ENCODE assay signal across 18 mouse cellular contexts in the genomic region with DNA sequence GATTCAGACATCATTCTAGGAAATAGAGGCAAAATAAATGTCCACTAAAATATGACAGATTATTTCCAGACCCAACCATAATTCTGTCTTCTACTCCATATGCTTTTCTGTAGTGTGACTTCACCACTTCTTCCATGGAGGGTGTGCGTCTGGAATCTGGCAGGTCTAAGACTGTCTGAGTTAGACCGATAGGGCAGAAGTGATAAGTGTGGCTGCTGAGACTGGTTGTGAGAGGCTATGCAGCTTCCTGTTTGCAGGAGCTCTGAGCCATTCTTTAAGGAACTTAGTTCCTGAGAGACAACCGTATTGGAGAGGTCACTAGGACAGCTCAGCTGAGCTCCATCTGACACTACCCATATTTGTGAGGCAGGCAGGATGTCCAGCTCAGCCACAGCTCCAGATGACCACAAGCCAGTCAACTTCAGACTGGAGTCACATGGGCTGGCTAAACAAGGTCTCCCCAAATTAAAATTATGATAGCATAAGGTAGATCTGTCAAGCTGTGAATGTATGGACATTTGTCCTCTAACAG.
DNase-seq lines count a peak whose midpoint lies in the region; ATAC-seq and TF ChIP-seq lines count a peak whose summit lies in the region.
"Had no signal": no experiment of that assay in that cellular context is flagged by ENCODE, and none has a peak within 500 bp of the region (broad histone marks: within the 10 kb centered on the region; RNA-seq: fewer than 3 reads in every experiment).

No protein-coding gene starts in this region.

- no peak overlapping the region for H3K9ac ChIP-seq in heart, embryonic 14.5 days (ENCODE audit: low read length)
- H3K9ac ChIP-seq in lung, postnatal 0 days (replicated peaks; ENCODE audit: low read depth): no peak overlapping the region
- H3K9ac ChIP-seq in liver, embryonic 15.5 days: no peak overlapping the region
- H3K9ac ChIP-seq in hindbrain, embryonic 16.5 days (ENCODE audit: low read depth, low read length): no peak overlapping the region
- H3K9ac ChIP-seq: embryonic facial prominence, embryonic 15.5 days; forebrain, embryonic 13.5 days; limb, embryonic 12.5 days; neural tube, embryonic 13.5 days; stomach, embryonic 15.5 days had no signal

- H3K27me3 ChIP-seq in heart, embryonic 14.5 days (ENCODE audit: control insufficient read depth, insufficient read depth, low read length): no peaks in the 10 kb centered on the region
- no peaks in the 10 kb centered on the region for H3K27me3 ChIP-seq in lung, postnatal 0 days (replicated peaks; ENCODE audit: insufficient read depth, low read length)
- no peaks in the 10 kb centered on the region for H3K27me3 ChIP-seq in liver, embryonic 15.5 days
- no peaks in the 10 kb centered on the region for H3K27me3 ChIP-seq in hindbrain, embryonic 16.5 days (replicated peaks; ENCODE audit: control insufficient read depth, insufficient read depth, low read length)
- H3K27me3 ChIP-seq: embryonic facial prominence, embryonic 15.5 days; forebrain, embryonic 13.5 days; limb, embryonic 12.5 days; neural tube, embryonic 13.5 days; stomach, embryonic 15.5 days had no signal

- H3K4me2 ChIP-seq in heart, embryonic 14.5 days (ENCODE audit: low read length): no peak overlapping the region
- H3K4me2 ChIP-seq in lung, postnatal 0 days (replicated peaks; ENCODE audit: low read depth, low read length): no peak overlapping the region
- no peak overlapping the region for H3K4me2 ChIP-seq in liver, embryonic 15.5 days
- no peak overlapping the region for H3K4me2 ChIP-seq in hindbrain, embryonic 16.5 days (ENCODE audit: low read length)
- H3K4me2 ChIP-seq: embryonic facial prominence, embryonic 15.5 days; forebrain, embryonic 13.5 days; limb, embryonic 12.5 days; neural tube, embryonic 13.5 days; stomach, embryonic 15.5 days had no signal

- TF ChIP-seq EP300 in lung, postnatal 0 days (IDR thresholded peaks at IDR 0.05): no peak

- peaks cover 2 to 6% of the 10 kb centered on the region in 2 experiments; a peak in 1 of 4 replicates for H3K4me1 ChIP-seq in heart, embryonic 14.5 days (ENCODE audit: control insufficient read depth in 2 of 2, insufficient read depth in 2 of 2, low read length in 2 of 2)
- no peaks in the 10 kb centered on the region for H3K4me1 ChIP-seq in lung, postnatal 0 days (ENCODE audit: insufficient read depth, low read depth, low read length)
- peaks cover 10% of the 10 kb centered on the region for H3K4me1 ChIP-seq in liver, embryonic 15.5 days (replicated peaks)
- H3K4me1 ChIP-seq in hindbrain, embryonic 16.5 days (ENCODE audit: control insufficient read depth, insufficient read depth, low read depth, low read length): no peaks in the 10 kb centered on the region
- H3K4me1 ChIP-seq: embryonic facial prominence, embryonic 15.5 days; limb, embryonic 12.5 days; neural tube, embryonic 13.5 days; stomach, embryonic 15.5 days had no signal

- TF ChIP-seq CTCF in lung, postnatal 0 days (IDR thresholded peaks at IDR 0.05): no peak

- ATAC-seq in heart, embryonic 14.5 days (ENCODE audit: insufficient number of reproducible peaks, insufficient read depth, low FRiP score, low read depth): peak; percentile 66; the same call in 1 of the 2 replicates
- no peak for ATAC-seq in lung, postnatal 0 days
- ATAC-seq in liver, embryonic 15.5 days (ENCODE audit: insufficient read depth): peak; percentile 54; the same call in 1 of the 2 replicates
- ATAC-seq in hindbrain, embryonic 16.5 days: no peak
- ATAC-seq: activated CD4-positive, CD25-positive, alpha-beta regulatory T cell, adult 4 months; forebrain, embryonic 13.5 days had no signal

- no peaks in the 10 kb centered on the region for H3K9me3 ChIP-seq in heart, embryonic 14.5 days (ENCODE audit: control insufficient read depth, low read length)
- H3K9me3 ChIP-seq in lung, postnatal 0 days (ENCODE audit: low read length): no peaks in the 10 kb centered on the region
- H3K9me3 ChIP-seq in liver, embryonic 15.5 days (replicated peaks): no peaks in the 10 kb centered on the region
- no peaks in the 10 kb centered on the region for H3K9me3 ChIP-seq in hindbrain, embryonic 16.5 days (ENCODE audit: control insufficient read depth, low read length)
- H3K9me3 ChIP-seq: embryonic facial prominence, embryonic 15.5 days; forebrain, embryonic 13.5 days; limb, embryonic 12.5 days; neural tube, embryonic 13.5 days; stomach, embryonic 15.5 days had no signal

- no peaks in the 10 kb centered on the region for H3K36me3 ChIP-seq in heart, embryonic 14.5 days (ENCODE audit: control insufficient read depth, insufficient read depth, low read length)
- H3K36me3 ChIP-seq in lung, postnatal 0 days (ENCODE audit: insufficient read depth, low read length): no peaks in the 10 kb centered on the region
- no peaks in the 10 kb centered on the region for H3K36me3 ChIP-seq in liver, embryonic 15.5 days (replicated peaks)
- H3K36me3 ChIP-seq in hindbrain, embryonic 16.5 days (ENCODE audit: control insufficient read depth, insufficient read depth, low read length): no peaks in the 10 kb centered on the region
- H3K36me3 ChIP-seq: embryonic facial prominence, embryonic 15.5 days; limb, embryonic 12.5 days; neural tube, embryonic 13.5 days; stomach, embryonic 15.5 days had no signal

- 20% methylated on average over 3 of the region's 3 CpGs for WGBS in heart, embryonic 14.5 days
- WGBS in lung, postnatal 0 days: 32% methylated on average over 3 of the region's 3 CpGs
- WGBS in liver, embryonic 15.5 days (ENCODE audit: insufficient replicate concordance): 12% methylated on average over 3 of the region's 3 CpGs
- WGBS in hindbrain, embryonic 16.5 days: 87% methylated on average over 3 of the region's 3 CpGs

- intact Hi-C loops in heart, postnatal 10 days (cut with DNase I): no loop called here

- DNase-seq in heart, postnatal 10 days: no peak
- peak; percentile 3 for DNase-seq in lung, postnatal 36 days
- DNase-seq in lung, postnatal 0 days (ENCODE audit: low spot score): no peak
- DNase-seq in ovary, postnatal 14 days (ENCODE audit: low spot score): no peak
- DNase-seq: adrenal gland, postnatal 36 days; heart, adult 2 months; lung, postnatal 14 days; thymus, postnatal 25 days had no signal

- peak overlapping the region; percentile 29 to 37 for H3K27ac ChIP-seq in heart, embryonic 14.5 days (replicated peaks in 1 of 2; ENCODE audit: control insufficient read depth in 1 of 2, insufficient read depth in 1 of 2, low read depth in 2 of 2, low read length in 2 of 2)
- H3K27ac ChIP-seq in lung, postnatal 0 days (ENCODE audit: low read length): no peak overlapping the region
- no peak overlapping the region for H3K27ac ChIP-seq in liver, embryonic 15.5 days (replicated peaks)
- H3K27ac ChIP-seq in hindbrain, embryonic 16.5 days (ENCODE audit: low read depth, low read length): no peak overlapping the region
- H3K27ac ChIP-seq: embryonic facial prominence, embryonic 15.5 days; forebrain, embryonic 13.5 days; heart, adult 2 months; left cerebral cortex, adult 2 months; limb, embryonic 12.5 days; neural tube, embryonic 13.5 days; stomach, embryonic 15.5 days had no signal

- H3K4me3 ChIP-seq in heart, embryonic 14.5 days (ENCODE audit: control insufficient read depth in 1 of 2, insufficient read depth in 1 of 2, low read depth in 1 of 2, low read length in 2 of 2): no peak overlapping the region
- no peak overlapping the region for H3K4me3 ChIP-seq in lung, postnatal 0 days (ENCODE audit: low read depth, low read length)
- no peak overlapping the region for H3K4me3 ChIP-seq in liver, embryonic 15.5 days (replicated peaks)
- no peak overlapping the region for H3K4me3 ChIP-seq in hindbrain, embryonic 16.5 days (ENCODE audit: low read length)
- H3K4me3 ChIP-seq: embryonic facial prominence, embryonic 15.5 days; forebrain, embryonic 13.5 days; heart, adult 2 months; left cerebral cortex, adult 2 months; limb, embryonic 12.5 days; neural tube, embryonic 13.5 days; stomach, embryonic 15.5 days had no signal

Comparison
In these comparisons a context has a peak if more than half of its experiments do, and no peak if none do; other contexts are left out.
1. ATAC-seq: peak in heart, embryonic 14.5 days (single experiment) and liver, embryonic 15.5 days (single experiment); none in lung, postnatal 0 days (single experiment) and hindbrain, embryonic 16.5 days (single experiment).
2. H3K27ac ChIP-seq: peak in heart, embryonic 14.5 days (2 of 2); none in lung, postnatal 0 days (single experiment), liver, embryonic 15.5 days (single experiment) and hindbrain, embryonic 16.5 days (single experiment).